Mouse (Mus musculus): ENCODE data around the gene Trim5. TPM values are rescaled to one million over a fixed set of nuclear protein-coding genes. Genes with fewer than 3 reads are reported as not detected.
A peak's percentile ranks its signal among the peaks of the same experiment; 100 is the strongest.

Gene Trim5
- total RNA-seq, 2 experiments from 2014 or later: 0.43 to 0.51 TPM

- peak; percentile 60 for TF ChIP-seq CTCF (IDR thresholded peaks at IDR 0.05)
- H3K27ac ChIP-seq: peak within 1 kb of the TSS; percentile 12
- intact Hi-C loops (cut with DNase I): no loop called here
These were observed 43.4 kb downstream of the Trim5 start, which contains the start of gene Trim34a for GRCm38 (mm10) chr7:104244287-104245181. Gene Trim34a, plus strand, starts transcription at chr7:104244457.

GRCm38 (mm10) chr7:104243616-104244015, 44.3 kb downstream of the Trim5 start:
- DNase-seq (ENCODE audit: extremely low spot score in 1 of 2, low spot score in 2 of 2): no peak
- H3K27ac ChIP-seq: no peak overlapping the region
- TF ChIP-seq CTCF (IDR thresholded peaks at IDR 0.05): no peak
- intact Hi-C loops (cut with DNase I): no loop called here
- H3K4me3 ChIP-seq: no peak overlapping the region

More at GRCm38 (mm10) chr7:104244287-104245181, 43.4 kb downstream of the Trim5 start, which contains the start of gene Trim34a:
- no peak for DNase-seq (ENCODE audit: extremely low spot score in 1 of 2, low spot score in 2 of 2)
- H3K4me3 ChIP-seq: peak within 1 kb of the TSS; percentile 42

- intact Hi-C loops (cut with DNase I): no loop called here
- no peak for TF ChIP-seq CTCF (IDR thresholded peaks at IDR 0.05)
- Histone ChIP-seq H3K4me3 (no peak overlapping the region), H3K27ac (no peak overlapping the region)
- no peak for DNase-seq (ENCODE audit: extremely low spot score in 1 of 2, low spot score in 2 of 2)
These were observed 47.0 kb downstream of the Trim5 start for GRCm38 (mm10) chr7:104240857-104241256.

DNA sequence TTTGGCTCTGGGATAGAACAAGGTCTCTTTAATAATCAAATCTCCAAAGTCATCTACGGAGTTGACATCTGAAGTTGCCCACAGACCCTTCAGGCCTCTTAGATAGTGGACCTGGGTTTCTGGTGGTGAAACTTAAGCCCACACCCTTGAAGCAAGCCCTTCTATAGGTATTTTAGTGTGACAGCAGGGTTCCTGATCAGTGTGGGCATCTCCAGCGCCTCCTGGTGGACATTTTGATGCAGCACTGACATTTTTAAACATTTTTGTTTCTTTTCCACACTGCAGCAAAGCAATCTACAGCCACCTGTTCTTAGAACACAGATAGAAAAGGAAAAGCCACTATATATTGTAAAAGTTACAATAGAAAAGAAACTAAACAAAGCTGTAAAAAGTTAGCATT, 56.7 kb downstream of the Trim5 start:
- no peak overlapping the region for H3K27ac ChIP-seq
- intact Hi-C loops (cut with DNase I): no loop called here
- no peak for DNase-seq (ENCODE audit: extremely low spot score in 1 of 2, low spot score in 2 of 2)
- no peak overlapping the region for H3K4me3 ChIP-seq
- peak; percentile 60 for TF ChIP-seq CTCF (IDR thresholded peaks at IDR 0.05)

GRCm38 (mm10) chr7:104218701-104219569, 69.0 kb downstream of the Trim5 start, which contains the start of gene Trim6:
Gene Trim6, plus strand, starts transcription at chr7:104218793.
- peak within 1 kb of the TSS; percentile 34 for H3K4me3 ChIP-seq
- intact Hi-C loops (cut with DNase I): no loop called here
- no peak within 1 kb of the TSS for H3K27ac ChIP-seq
- DNase-seq (ENCODE audit: extremely low spot score in 1 of 2, low spot score in 2 of 2): peak in 1 of 2 experiments; percentile 11
- no peak for TF ChIP-seq CTCF (IDR thresholded peaks at IDR 0.05)

GRCm38 (mm10) chr7:104217881-104218280, 70.0 kb downstream of the Trim5 start:
- intact Hi-C loops (cut with DNase I): no loop called here
- no peak for TF ChIP-seq CTCF (IDR thresholded peaks at IDR 0.05)

GRCm38 (mm10) chr7:104216011-104216535, 71.8 kb downstream of the Trim5 start:
- H3K4me3 ChIP-seq: no peak overlapping the region
- intact Hi-C loops (cut with DNase I): no loop called here
- TF ChIP-seq CTCF (IDR thresholded peaks at IDR 0.05): no peak
- DNase-seq (ENCODE audit: extremely low spot score in 1 of 2, low spot score in 2 of 2): no peak
- no peak overlapping the region for H3K27ac ChIP-seq

More at GRCm38 (mm10) chr7:104217881-104218280, 70.0 kb downstream of the Trim5 start:
- DNase-seq (ENCODE audit: extremely low spot score in 1 of 2, low spot score in 2 of 2): no peak
- Histone ChIP-seq H3K27ac (no peak overlapping the region), H3K4me3 (no peak overlapping the region)

Other genes with a start within 250 kb of the Trim5 start
- gene Olfr642, start 235.4 kb downstream of the Trim5 start, total RNA-seq (2021): not detected
- gene 4930516K23Rik, start 226.6 kb downstream of the Trim5 start, total RNA-seq (2021): not detected
- not detected for gene Olfr644, start 216.2 kb downstream of the Trim5 start, total RNA-seq (2021)
- not detected for gene Olfr645, start 202.6 kb downstream of the Trim5 start, total RNA-seq (2021)
- not detected for gene Olfr646, start 183.2 kb downstream of the Trim5 start, total RNA-seq (2021)
- gene Ubqln5, start 158.3 kb downstream of the Trim5 start, total RNA-seq (2021): not detected
- gene Olfr643, start 150.7 kb downstream of the Trim5 start, total RNA-seq (2021): not detected
- gene Ubqln3, start 144.8 kb downstream of the Trim5 start, total RNA-seq (2021): not detected
- gene Ubqlnl, start 137.5 kb downstream of the Trim5 start, total RNA-seq (2021): not detected
- gene Olfm5, start 123.3 kb downstream of the Trim5 start, total RNA-seq (2021): not detected
- gene Olfr648, start 104.7 kb downstream of the Trim5 start, total RNA-seq (2021): under 1 TPM; 0.26 to 0.27 TPM
- not detected for gene Olfr649, start 92.1 kb downstream of the Trim5 start, total RNA-seq (2021)
- under 1 TPM; 0.19 to 0.34 TPM for gene Trim6, start 69.3 kb downstream of the Trim5 start, total RNA-seq (2021)
- 1 to 10 TPM; 1.0 to 1.3 TPM for gene Trim34a, start 43.6 kb downstream of the Trim5 start, total RNA-seq (2021)
- 1 to 10 TPM; 2.2 to 3.2 TPM for gene Trim12a, start 27.4 kb upstream of the Trim5 start, total RNA-seq (2021)
- gene Trim34b, start 41.4 kb upstream of the Trim5 start, total RNA-seq (2021): not detected
- gene Trim12c, start 65.3 kb upstream of the Trim5 start, total RNA-seq (2021): 1 to 10 TPM; 1.0 to 1.5 TPM
- gene Trim30b, start 81.8 kb upstream of the Trim5 start, total RNA-seq (2021): not detected
- under 1 TPM in 1 of 2 experiments, not detected in 1; 0.19 TPM for gene Trim30c, start 112.7 kb upstream of the Trim5 start, total RNA-seq (2021)
- under 1 TPM; 0.66 to 0.98 TPM for gene Trim30a, start 177.1 kb upstream of the Trim5 start, total RNA-seq (2021)
- under 1 TPM; 0.36 to 0.40 TPM for gene Trim30d, start 219.8 kb upstream of the Trim5 start, total RNA-seq (2021)